Mouse (Mus musculus) stomach, embryonic 14.5 days (tissue): Measurements from ENCODE around the gene Macf1. TPM values are rescaled to one million over a fixed set of nuclear protein-coding genes. Genes with fewer than 3 reads are reported as not detected.
"Not testable (repeated sequence)": the region's sequence is repeated elsewhere in the genome, so short reads cannot be mapped to it uniquely, and the experiment has no call there.

Source experiments
- ATAC-seq: fragments of 200-750 bp; cut with Nextera tagmentation; 2 replicates; pipeline ENCODE4 v1.8.0; 2017; ENCODE audit warnings: low read depth, moderate TSS enrichment; ENCODE audit not compliant: insufficient number of reproducible peaks, insufficient read depth, low FRiP score
- H3K27ac ChIP-seq: fragments of 300-500 bp; sonication (generic); 2 replicates; pipeline ENCODE4 v1.5.1; 2014; ENCODE audit warnings: mild to moderate bottlenecking, low read length, moderate library complexity, mixed read lengths
- H3K27me3 ChIP-seq: fragments of 300-500 bp; sonication (generic); 2 replicates; pipeline ENCODE4 v1.6.1; 2014; ENCODE audit warnings: low read length, control low read depth, mixed read lengths; ENCODE audit not compliant: control insufficient read depth, insufficient read depth
- H3K36me3 ChIP-seq: fragments of 300-500 bp; sonication (generic); 2 replicates; pipeline ENCODE4 v1.6.1; 2014; ENCODE audit warnings: mild to moderate bottlenecking, control low read depth, low read length, moderate library complexity, mixed read lengths; ENCODE audit not compliant: control insufficient read depth, insufficient read depth
- H3K4me1 ChIP-seq: fragments of 300-500 bp; sonication (generic); 2 replicates; pipeline ENCODE4 v1.6.1; 2014; ENCODE audit warnings: low read length, control low read depth, mixed read lengths; ENCODE audit not compliant: control insufficient read depth, insufficient read depth
- H3K4me2 ChIP-seq: fragments of 300-500 bp; sonication (generic); replicated peaks from 2 replicates; pipeline ENCODE4 v1.6.1; 2014; ENCODE audit warnings: low read depth, low read length, control low read depth
- H3K4me3 ChIP-seq: fragments of 300-500 bp; sonication (generic); 2 replicates; pipeline ENCODE4 v1.5.1; 2014; ENCODE audit warnings: low read depth, low read length, control low read depth
- H3K9ac ChIP-seq: fragments of 300-500 bp; sonication (generic); replicated peaks from 2 replicates; pipeline ENCODE4 v1.6.1; 2014; ENCODE audit warnings: low read depth, mild to moderate bottlenecking, control low read depth, low read length, moderate library complexity, mixed read lengths
- H3K9me3 ChIP-seq: fragments of 300-500 bp; sonication (generic); 2 replicates; pipeline ENCODE4 v1.6.1; 2016; ENCODE audit warnings: low read depth, low read length, control low read depth; ENCODE audit not compliant: control insufficient read depth
- WGBS: fragments of 180-500 bp; shearing (Covaris S2); extraction: QIAGEN DNeasy Blood & Tissue Kit; methylation state at CpG from one replicate; pipeline ENCODE4 v1.1.7; 2014; 5-methylcytosine and 5-hydroxymethylcytosine counted together
- polyA plus RNA-seq: library from polyadenylated mRNA; unstranded; fragments of >200 nt; fragmentation: Nextera tagmentation; extraction: Ambion mirVana; gene quantifications from 2 replicates; pipeline ENCODE4 v1.2.1, GENCODE M21; 2014

The Macf1 gene
- polyA plus RNA-seq, 1 experiment from 2014 or later = 86.9 TPM

DNA sequence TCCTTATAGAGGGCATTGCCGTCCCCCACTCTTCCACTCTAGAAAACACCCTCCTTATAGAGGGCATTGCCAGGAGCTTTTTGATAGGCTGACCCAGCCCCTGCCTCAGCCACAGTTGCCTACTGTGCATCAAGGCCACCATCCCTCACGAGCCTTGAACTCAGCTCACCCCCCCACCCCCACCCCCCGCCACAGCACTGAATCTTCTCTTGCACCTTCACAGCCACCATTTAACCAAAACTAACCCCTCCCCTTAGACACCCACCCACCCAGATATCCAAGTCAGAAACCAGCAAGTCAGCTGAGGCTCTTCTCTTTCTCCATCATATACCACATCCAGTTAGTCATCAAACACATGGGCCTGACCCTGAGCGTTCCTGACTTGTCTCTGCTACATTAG, 29.6 kb downstream of the Macf1 start:
- no peaks in the 10 kb centered on the region for H3K4me1 ChIP-seq
- no peaks in the 10 kb centered on the region for H3K27me3 ChIP-seq
- no peaks in the 10 kb centered on the region for H3K36me3 ChIP-seq
- 93% methylated on average over 4 of the region's 4 CpGs for WGBS
- no peaks in the 10 kb centered on the region for H3K9me3 ChIP-seq
- no peak overlapping the region for H3K4me3 ChIP-seq
- no peak overlapping the region for H3K27ac ChIP-seq
- no peak for ATAC-seq
- H3K9ac ChIP-seq = no peak overlapping the region
- H3K4me2 ChIP-seq = no peak overlapping the region

DNA sequence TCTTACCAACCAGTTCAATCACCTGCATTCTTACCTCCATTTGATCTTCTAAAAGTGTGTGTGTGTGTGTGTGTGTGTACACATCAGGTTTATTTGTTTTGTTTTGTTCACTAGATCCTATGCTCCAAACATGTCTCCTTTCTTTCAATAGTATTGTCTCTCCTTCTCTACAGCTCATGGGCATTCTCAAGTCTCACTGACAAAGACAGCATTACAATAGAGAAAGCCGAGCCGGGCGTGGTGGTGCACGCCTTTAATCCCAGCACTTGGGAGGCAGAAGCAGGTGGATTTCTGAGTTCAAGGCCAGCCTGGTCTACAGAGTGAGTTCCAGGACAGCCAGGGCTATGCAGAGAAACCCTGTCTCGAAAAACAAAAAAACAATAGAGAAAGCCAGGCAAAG, 30.7 kb downstream of the Macf1 start:
- not testable (repeated sequence) for H3K4me1 ChIP-seq, H3K4me2 ChIP-seq, H3K9me3 ChIP-seq, H3K4me3 ChIP-seq, H3K36me3 ChIP-seq, H3K27me3 ChIP-seq, ATAC-seq, H3K27ac ChIP-seq, H3K9ac ChIP-seq
- WGBS = 92% methylated on average over 5 of the region's 5 CpGs

DNA sequence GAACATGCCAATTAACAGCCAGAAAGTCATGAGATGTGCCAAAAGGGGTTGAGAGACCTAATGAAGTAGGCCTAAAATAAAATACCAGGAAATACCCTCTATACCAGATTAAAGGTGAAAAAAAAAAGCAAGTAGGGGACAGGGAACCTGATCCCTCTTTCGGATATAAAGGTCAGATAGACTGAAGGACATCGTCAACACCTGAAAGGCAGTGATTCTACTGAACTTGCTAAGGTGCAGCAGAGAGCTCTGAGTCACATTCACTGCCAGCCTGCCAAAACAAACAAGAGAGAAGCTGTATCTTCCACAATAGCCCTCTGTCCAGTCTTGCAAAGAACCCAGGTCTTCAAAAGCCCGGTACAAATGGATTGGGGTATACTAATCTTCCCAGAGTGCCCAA, 32.0 kb downstream of the Macf1 start:
- H3K4me2 ChIP-seq = no peak overlapping the region
- WGBS = 71% methylated on average over 3 of the region's 3 CpGs
- no peaks in the 10 kb centered on the region for H3K9me3 ChIP-seq
- no peak overlapping the region for H3K9ac ChIP-seq
- H3K4me3 ChIP-seq = no peak overlapping the region
- H3K27ac ChIP-seq = no peak overlapping the region
- no peaks in the 10 kb centered on the region for H3K4me1 ChIP-seq
- no peak for ATAC-seq
- no peaks in the 10 kb centered on the region for H3K27me3 ChIP-seq
- H3K36me3 ChIP-seq = no peaks in the 10 kb centered on the region

DNA sequence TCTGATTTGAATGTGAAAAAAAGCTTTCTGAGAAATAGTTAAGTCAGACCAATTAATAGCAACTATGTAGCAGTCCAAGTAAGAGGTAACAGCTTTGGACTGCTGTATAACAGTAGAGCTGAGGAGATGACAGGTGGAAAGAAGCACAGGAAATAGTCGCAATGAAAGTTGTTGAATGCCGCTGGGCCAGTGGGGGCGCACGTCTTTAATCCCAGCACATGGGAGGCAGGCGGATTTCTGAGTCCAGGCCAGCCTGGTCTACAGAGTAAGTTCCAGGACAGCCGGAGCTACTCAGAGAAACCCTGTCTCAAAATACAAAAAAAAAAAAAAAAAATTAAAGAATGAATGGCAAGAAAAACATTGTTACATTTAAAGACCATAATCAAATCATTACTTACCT, 35.0 kb downstream of the Macf1 start:
- Histone ChIP-seq H3K4me2 (no peak overlapping the region), H3K9me3 (no peaks in the 10 kb centered on the region), H3K36me3 (no peaks in the 10 kb centered on the region), H3K27me3 (no peaks in the 10 kb centered on the region), H3K4me3 (no peak overlapping the region), H3K9ac (no peak overlapping the region), H3K27ac (no peak overlapping the region), H3K4me1 (no peaks in the 10 kb centered on the region)
- 86% methylated on average over 6 of the region's 6 CpGs for WGBS
- no peak for ATAC-seq

DNA sequence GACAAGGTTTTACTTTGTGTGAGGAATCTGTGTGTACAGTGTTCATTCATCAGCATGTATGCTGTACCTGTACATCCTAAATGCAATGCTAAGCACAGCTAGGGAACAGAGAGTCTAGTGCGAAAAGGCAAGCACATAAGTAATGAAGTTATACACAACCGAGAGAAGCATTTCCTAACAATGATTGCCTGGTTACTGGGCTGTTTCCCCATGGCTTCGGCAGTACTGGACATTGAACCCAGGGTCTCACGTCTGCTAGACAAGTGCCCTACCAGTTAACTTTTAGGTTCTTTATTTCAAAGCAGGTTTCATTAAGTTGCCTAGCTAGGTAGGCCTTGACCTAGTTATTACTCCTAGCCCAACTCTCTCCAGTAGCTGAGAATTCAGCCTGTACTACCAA, 36.5 kb downstream of the Macf1 start:
- Histone ChIP-seq H3K27me3 (no peaks in the 10 kb centered on the region), H3K36me3 (no peaks in the 10 kb centered on the region), H3K4me2 (no peak overlapping the region), H3K9me3 (no peaks in the 10 kb centered on the region), H3K4me1 (peaks cover 6% of the 10 kb centered on the region; the same call in 1 of the 2 replicates), H3K27ac (no peak overlapping the region), H3K9ac (no peak overlapping the region), H3K4me3 (no peak overlapping the region)
- no peak for ATAC-seq
- 80% methylated on average over 4 of the region's 4 CpGs for WGBS

DNA sequence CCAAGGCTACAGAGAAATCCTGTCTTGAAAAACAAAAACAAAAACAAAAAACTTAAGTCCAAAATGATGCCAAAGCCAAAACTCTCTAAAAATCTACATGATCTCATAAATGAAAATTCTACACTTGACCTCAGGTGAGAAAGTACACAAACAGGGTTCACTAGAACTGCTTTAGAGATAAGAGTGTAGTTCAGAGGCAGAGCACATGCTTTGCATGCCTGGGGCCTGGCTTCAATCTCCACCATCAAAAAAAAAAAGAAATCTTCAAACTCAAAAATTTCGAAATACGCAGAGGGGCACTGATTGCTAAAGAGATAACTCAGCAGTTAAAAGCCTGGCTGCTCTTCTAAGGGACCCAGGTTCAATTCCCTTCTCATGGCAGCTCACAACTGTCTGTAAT, 37.1 kb downstream of the Macf1 start:
- no peak for ATAC-seq
- Histone ChIP-seq H3K27me3 (no peaks in the 10 kb centered on the region), H3K4me2 (no peak overlapping the region), H3K36me3 (no peaks in the 10 kb centered on the region), H3K9ac (no peak overlapping the region), H3K9me3 (no peaks in the 10 kb centered on the region), H3K4me1 (peaks cover 9% of the 10 kb centered on the region; the same call in 1 of the 2 replicates), H3K4me3 (no peak overlapping the region), H3K27ac (no peak overlapping the region)
- 57% methylated on average over 2 of the region's 2 CpGs for WGBS

DNA sequence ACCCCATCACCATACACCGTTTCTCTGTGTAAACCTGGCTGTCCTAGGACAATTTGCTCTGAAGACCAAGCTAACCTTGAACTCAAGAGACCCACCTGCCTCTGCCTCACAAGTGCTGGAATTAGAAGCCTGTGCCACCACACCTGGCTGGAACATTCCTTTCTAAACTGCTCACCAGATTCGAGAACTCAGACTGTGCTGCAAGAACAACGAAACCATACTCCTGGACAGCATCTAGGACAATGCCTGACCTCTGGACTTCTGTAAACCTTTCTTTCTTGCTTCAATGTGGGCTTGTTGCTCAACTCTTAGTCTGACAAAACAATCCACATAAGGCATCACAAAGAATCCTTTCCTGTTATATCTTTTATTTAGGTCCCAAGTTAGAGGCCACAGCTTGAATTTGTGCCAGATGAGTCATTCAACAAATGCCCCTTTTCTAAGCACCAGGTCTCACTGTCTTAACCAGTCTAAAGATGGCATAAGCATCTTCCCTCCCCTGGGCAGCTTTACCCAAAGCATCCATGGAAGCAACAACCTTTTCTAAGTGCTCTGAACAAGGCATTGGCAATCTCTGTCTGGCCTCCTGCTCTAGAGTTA, 38.8 kb downstream of the Macf1 start:
- H3K4me1 ChIP-seq = peaks cover 9% of the 10 kb centered on the region; the same call in 1 of the 2 replicates
- H3K27ac ChIP-seq = no peak overlapping the region
- H3K27me3 ChIP-seq = no peaks in the 10 kb centered on the region
- no peak overlapping the region for H3K4me3 ChIP-seq
- WGBS = 92% methylated on average over 3 of the region's 3 CpGs
- no peak overlapping the region for H3K4me2 ChIP-seq
- H3K9me3 ChIP-seq = no peaks in the 10 kb centered on the region
- no peak overlapping the region for H3K9ac ChIP-seq
- no peaks in the 10 kb centered on the region for H3K36me3 ChIP-seq
- ATAC-seq = no peak

DNA sequence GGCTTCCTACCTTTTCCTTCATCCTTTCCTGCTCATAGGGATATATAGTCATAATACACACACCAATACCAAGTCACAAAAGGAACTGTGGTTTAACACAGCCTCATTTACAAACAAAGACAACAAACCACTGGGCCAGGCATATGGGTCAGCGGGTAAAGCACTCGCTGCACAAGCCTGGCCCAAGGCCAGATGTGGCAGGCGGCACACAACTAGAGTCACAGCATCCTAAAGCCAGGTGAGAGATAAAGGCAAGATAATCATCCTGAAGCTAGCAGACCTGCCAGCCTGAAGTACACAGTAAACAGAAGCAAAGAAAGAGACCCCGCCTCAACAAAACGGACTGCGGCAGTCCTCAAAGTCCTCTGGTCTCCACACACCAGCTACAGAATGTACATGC, 40.6 kb downstream of the Macf1 start:
- no peak overlapping the region for H3K4me3 ChIP-seq
- peaks cover 9% of the 10 kb centered on the region; the same call in 1 of the 2 replicates for H3K4me1 ChIP-seq
- H3K9ac ChIP-seq = no peak overlapping the region
- H3K27ac ChIP-seq = no peak overlapping the region
- H3K27me3 ChIP-seq = no peaks in the 10 kb centered on the region
- WGBS = 67% methylated on average over 6 of the region's 6 CpGs
- H3K36me3 ChIP-seq = no peaks in the 10 kb centered on the region
- no peaks in the 10 kb centered on the region for H3K9me3 ChIP-seq
- no peak for ATAC-seq
- H3K4me2 ChIP-seq = no peak overlapping the region

DNA sequence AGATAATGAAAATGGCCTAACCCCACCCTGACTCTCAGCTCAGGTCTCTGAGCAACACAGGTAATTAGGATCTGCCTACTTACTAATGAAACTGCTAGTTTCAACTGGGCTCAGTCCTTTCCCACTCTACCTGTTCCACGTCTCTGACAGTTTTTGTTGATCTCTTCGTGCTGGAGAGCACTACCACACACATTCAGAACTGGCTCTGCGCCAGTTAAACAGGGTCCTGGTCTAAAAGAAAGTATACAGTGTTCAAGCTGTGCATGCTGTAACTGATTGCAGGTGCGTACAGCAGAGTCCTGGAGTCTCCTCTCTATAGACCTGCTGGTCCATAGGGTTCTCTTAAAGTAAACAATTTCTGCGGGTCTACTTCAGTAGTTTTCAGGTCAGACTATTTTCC, 41.3 kb downstream of the Macf1 start:
- 30% methylated on average over 5 of the region's 5 CpGs for WGBS
- no peak overlapping the region for H3K4me3 ChIP-seq
- no peak overlapping the region for H3K9ac ChIP-seq
- H3K4me1 ChIP-seq = peaks cover 9% of the 10 kb centered on the region; the same call in 1 of the 2 replicates
- no peak for ATAC-seq
- H3K27me3 ChIP-seq = no peaks in the 10 kb centered on the region
- no peaks in the 10 kb centered on the region for H3K9me3 ChIP-seq
- H3K36me3 ChIP-seq = no peaks in the 10 kb centered on the region
- H3K27ac ChIP-seq = no peak overlapping the region
- H3K4me2 ChIP-seq = no peak overlapping the region
